Mouse (Mus musculus) G1E (cell line): Measurements from ENCODE around the gene Ccdc92.

Experiments
- CTCF ChIP-seq: IDR thresholded peaks from 2 replicates; pipeline ENCODE4 v1.5.1; 2012; ENCODE audit warnings: low read depth, low read length, inconsistent platforms, mixed read lengths
- GATA1 ChIP-seq: IDR thresholded peaks from 2 replicates; pipeline ENCODE4 v1.6.1; 2012; ENCODE audit warnings: borderline replicate concordance, low read length, inconsistent platforms, mixed read lengths

DNA sequence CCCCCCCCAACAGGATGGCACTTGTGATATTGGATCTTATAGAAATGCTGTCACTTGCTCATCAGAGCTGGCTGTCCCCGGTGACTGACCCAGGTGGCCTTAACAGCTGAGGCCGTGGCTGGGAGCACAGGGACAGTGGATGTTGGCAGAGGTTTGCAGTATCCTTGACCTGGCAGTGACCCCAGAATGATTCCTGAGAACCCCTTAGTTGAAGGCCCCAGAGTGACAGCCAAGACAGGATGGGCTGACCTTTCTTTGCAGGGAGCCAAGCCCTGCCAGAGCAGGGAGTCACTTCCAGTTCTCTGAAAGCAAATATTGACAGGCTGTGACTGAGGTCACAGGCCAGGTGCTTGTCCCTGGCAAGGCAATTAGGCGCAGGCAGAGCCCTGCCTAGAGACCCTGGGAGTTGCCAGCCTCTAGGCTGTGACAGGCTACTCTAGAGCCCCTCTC is 29.7 kb upstream of the Ccdc92 start:
- TF ChIP-seq CTCF (no peak), GATA1 (no peak)
